Mouse (Mus musculus): ENCODE results near the gene Gabrb1. TPM values are rescaled to one million over a fixed set of nuclear protein-coding genes. Genes with fewer than 3 reads are reported as not detected.

The Gabrb1 gene
- total and polyA plus RNA-seq, 3 experiments = 0.11 TPM; not detected in 2

GRCm38 (mm10) chr5:71648108-71648507, 9.8 kb upstream of the Gabrb1 start:
- Histone ChIP-seq H3K9me3 (replicated peaks) (no peaks in the 10 kb centered on the region), H3K27me3 (ENCODE audit: insufficient read depth, low read length) (no peaks in the 10 kb centered on the region), H3K4me1 (ENCODE audit: insufficient read depth, low read depth, low read length) (no peaks in the 10 kb centered on the region), H3K36me3 (replicated peaks) (no peaks in the 10 kb centered on the region), H3K4me3 (ENCODE audit: low read depth, low read length) (no peak overlapping the region)
- TF ChIP-seq CTCF (IDR thresholded peaks at IDR 0.05; ENCODE audit: low read depth, low read length) (no peak), TAL1 (conservative IDR thresholded peaks at IDR 0.05; ENCODE audit: low read depth, low read length) (no peak)
- ATAC-seq (ENCODE audit: extremely low read depth, insufficient number of reproducible peaks, low FRiP score, poor library complexity, severe bottlenecking) = no peak
- DNase-seq (ENCODE audit: low spot score) = no peak

- Histone ChIP-seq H3K9me3 (replicated peaks) (peaks cover 4% of the 10 kb centered on the region), H3K27me3 (ENCODE audit: insufficient read depth, low read length) (no peaks in the 10 kb centered on the region), H3K4me1 (ENCODE audit: insufficient read depth, low read depth, low read length) (no peaks in the 10 kb centered on the region), H3K36me3 (replicated peaks) (no peaks in the 10 kb centered on the region), H3K4me3 (ENCODE audit: low read depth, low read length) (no peak overlapping the region)
- no peak for DNase-seq (ENCODE audit: low spot score)
- TF ChIP-seq TAL1 (conservative IDR thresholded peaks at IDR 0.05; ENCODE audit: low read depth, low read length) = no peak
- TF ChIP-seq POLR2AphosphoS5 (IDR thresholded peaks at IDR 0.05; ENCODE audit: insufficient replicate concordance, low read depth, low read length) = no peak
- TF ChIP-seq GATA1 (IDR thresholded peaks at IDR 0.05; ENCODE audit: borderline replicate concordance, low read length) = no peak
- no peak for TF ChIP-seq GATA2 (IDR thresholded peaks at IDR 0.05; ENCODE audit: borderline replicate concordance, low read depth, low read length)
- no peak for TF ChIP-seq CTCF (IDR thresholded peaks at IDR 0.05; ENCODE audit: low read depth, low read length)
- no peak for ATAC-seq (ENCODE audit: extremely low read depth, insufficient number of reproducible peaks, low FRiP score, poor library complexity, severe bottlenecking)
Observed at GRCm38 (mm10) chr5:71654056-71654455, 3.9 kb upstream of the Gabrb1 start.

GRCm38 (mm10) chr5:71656771-71657170, 1.1 kb upstream of the Gabrb1 start:
- no peak overlapping the region for H3K4me3 ChIP-seq (ENCODE audit: low read depth, low read length)
- H3K27me3 ChIP-seq (ENCODE audit: insufficient read depth, low read length) = no peaks in the 10 kb centered on the region
- ATAC-seq (ENCODE audit: extremely low read depth, insufficient number of reproducible peaks, low FRiP score, poor library complexity, severe bottlenecking) (no peak), DNase-seq (ENCODE audit: low spot score) (no peak)
- H3K9me3 ChIP-seq (replicated peaks) = peaks cover 4% of the 10 kb centered on the region
- TF ChIP-seq GATA2 (IDR thresholded peaks at IDR 0.05; ENCODE audit: borderline replicate concordance, low read depth, low read length) (no peak), GATA1 (IDR thresholded peaks at IDR 0.05; ENCODE audit: borderline replicate concordance, low read length) (no peak), TAL1 (conservative IDR thresholded peaks at IDR 0.05; ENCODE audit: low read depth, low read length) (no peak), CTCF (IDR thresholded peaks at IDR 0.05; ENCODE audit: low read depth, low read length) (no peak), POLR2AphosphoS5 (IDR thresholded peaks at IDR 0.05; ENCODE audit: insufficient replicate concordance, low read depth, low read length) (no peak)
- no peaks in the 10 kb centered on the region for H3K36me3 ChIP-seq (replicated peaks)
- no peaks in the 10 kb centered on the region for H3K4me1 ChIP-seq (ENCODE audit: insufficient read depth, low read depth, low read length)

- no peaks in the 10 kb centered on the region for H3K36me3 ChIP-seq (replicated peaks)
- H3K4me3 ChIP-seq (ENCODE audit: low read depth, low read length) = no peak within 1 kb of the TSS
- no peaks in the 10 kb centered on the region for H3K4me1 ChIP-seq (ENCODE audit: insufficient read depth, low read depth, low read length)
- no peaks in the 10 kb centered on the region for H3K27me3 ChIP-seq (ENCODE audit: insufficient read depth, low read length)
- TF ChIP-seq GATA2 (IDR thresholded peaks at IDR 0.05; ENCODE audit: borderline replicate concordance, low read depth, low read length) (no peak), TAL1 (conservative IDR thresholded peaks at IDR 0.05; ENCODE audit: low read depth, low read length) (no peak), GATA1 (IDR thresholded peaks at IDR 0.05; ENCODE audit: borderline replicate concordance, low read length) (no peak), CTCF (IDR thresholded peaks at IDR 0.05; ENCODE audit: low read depth, low read length) (no peak), POLR2AphosphoS5 (IDR thresholded peaks at IDR 0.05; ENCODE audit: insufficient replicate concordance, low read depth, low read length) (no peak)
- peaks cover 4% of the 10 kb centered on the region for H3K9me3 ChIP-seq (replicated peaks)
- DNase-seq (ENCODE audit: low spot score) = no peak
- no peak for ATAC-seq (ENCODE audit: extremely low read depth, insufficient number of reproducible peaks, low FRiP score, poor library complexity, severe bottlenecking)
Observed at GRCm38 (mm10) chr5:71658115-71658497, 193 bp downstream of the Gabrb1 start, which contains the start of gene Gabra4. Gene Gabra4, minus strand, starts transcription at chr5:71658308.

GRCm38 (mm10) chr5:71665593-71665992, 7.7 kb downstream of the Gabrb1 start:
- H3K4me3 ChIP-seq (ENCODE audit: low read depth, low read length) = no peak overlapping the region
- ATAC-seq (ENCODE audit: extremely low read depth, insufficient number of reproducible peaks, low FRiP score, poor library complexity, severe bottlenecking) (no peak), DNase-seq (ENCODE audit: low spot score) (no peak)
- H3K27me3 ChIP-seq (ENCODE audit: insufficient read depth, low read length) = no peaks in the 10 kb centered on the region
- no peaks in the 10 kb centered on the region for H3K36me3 ChIP-seq (replicated peaks)
- TF ChIP-seq GATA1 (IDR thresholded peaks at IDR 0.05; ENCODE audit: borderline replicate concordance, low read length) (no peak), CTCF (IDR thresholded peaks at IDR 0.05; ENCODE audit: low read depth, low read length) (no peak), POLR2AphosphoS5 (IDR thresholded peaks at IDR 0.05; ENCODE audit: insufficient replicate concordance, low read depth, low read length) (no peak), TAL1 (conservative IDR thresholded peaks at IDR 0.05; ENCODE audit: low read depth, low read length) (no peak), GATA2 (IDR thresholded peaks at IDR 0.05; ENCODE audit: borderline replicate concordance, low read depth, low read length) (no peak)
- no peaks in the 10 kb centered on the region for H3K9me3 ChIP-seq (replicated peaks)
- no peaks in the 10 kb centered on the region for H3K4me1 ChIP-seq (ENCODE audit: insufficient read depth, low read depth, low read length)

GRCm38 (mm10) chr5:71699696-71700467, 42.0 kb downstream of the Gabrb1 start:
- Histone ChIP-seq H3K9me3 (replicated peaks) (no peaks in the 10 kb centered on the region), H3K4me1 (ENCODE audit: insufficient read depth, low read depth, low read length) (no peaks in the 10 kb centered on the region), H3K36me3 (replicated peaks) (no peaks in the 10 kb centered on the region), H3K4me3 (ENCODE audit: low read depth, low read length) (no peak overlapping the region), H3K27me3 (ENCODE audit: insufficient read depth, low read length) (peaks cover 14% of the 10 kb centered on the region)
- no peak for DNase-seq (ENCODE audit: low spot score)
- TF ChIP-seq CTCF (IDR thresholded peaks at IDR 0.05; ENCODE audit: low read depth, low read length) (no peak), POLR2AphosphoS5 (IDR thresholded peaks at IDR 0.05; ENCODE audit: insufficient replicate concordance, low read depth, low read length) (no peak), GATA1 (IDR thresholded peaks at IDR 0.05; ENCODE audit: borderline replicate concordance, low read length) (no peak), GATA2 (IDR thresholded peaks at IDR 0.05; ENCODE audit: borderline replicate concordance, low read depth, low read length) (no peak), TAL1 (conservative IDR thresholded peaks at IDR 0.05; ENCODE audit: low read depth, low read length) (no peak)
- no peak for ATAC-seq (ENCODE audit: extremely low read depth, insufficient number of reproducible peaks, low FRiP score, poor library complexity, severe bottlenecking)

All from G1E (cell line).